Mouse (Mus musculus) T-helper 17 cell (primary cell): ENCODE data around the gene Azin2.

Experiments
- in situ Hi-C, 2 experiments: fragments of 300-600 bp; cut with MboI, MseI; formaldehyde crosslinking; loops; 1 replicate in 1 of 2; 2 replicates in 1 of 2; pipeline ENCODE4 v1.15.1; 2025; ENCODE audit warnings: high pct_unique_total_duplicates in 2 of 2

The Azin2 gene

GRCm38 (mm10) chr4:128962029-128962925, at the start of gene Azin2:
TSS of gene Azin2 (minus strand) at chr4:128962442.
- in situ Hi-C loops: no loop called here

GRCm38 (mm10) chr4:129011604-129012121, 49.4 kb upstream of the Azin2 start:
- in situ Hi-C loops: loop anchor here in 1 of 2 experiments (5.0 kb wide), 1 partner anchor 46 kb away; the partner anchor contains the start of gene Rnf19b

DNA sequence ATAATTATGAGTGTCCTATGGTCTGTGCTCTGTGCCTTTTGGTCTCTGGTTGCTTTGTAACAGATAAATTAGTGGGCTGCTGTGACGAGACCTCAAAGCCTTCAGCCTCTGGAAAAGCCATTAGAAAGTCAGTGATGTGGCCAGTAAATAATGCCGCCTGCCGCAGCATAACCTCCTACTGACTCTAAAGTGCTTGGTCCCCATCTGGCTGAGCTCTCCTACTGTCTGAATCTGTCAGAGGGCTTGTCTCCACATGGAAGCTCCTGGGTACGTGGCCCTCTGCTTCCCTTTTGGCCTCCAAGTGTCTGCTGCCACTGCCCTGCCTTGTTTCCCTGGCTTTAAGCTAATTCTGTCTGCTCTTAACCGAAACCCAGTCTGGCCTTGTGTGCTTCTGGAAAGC, 47.3 kb upstream of the Azin2 start:
- in situ Hi-C loops: no loop called here

DNA sequence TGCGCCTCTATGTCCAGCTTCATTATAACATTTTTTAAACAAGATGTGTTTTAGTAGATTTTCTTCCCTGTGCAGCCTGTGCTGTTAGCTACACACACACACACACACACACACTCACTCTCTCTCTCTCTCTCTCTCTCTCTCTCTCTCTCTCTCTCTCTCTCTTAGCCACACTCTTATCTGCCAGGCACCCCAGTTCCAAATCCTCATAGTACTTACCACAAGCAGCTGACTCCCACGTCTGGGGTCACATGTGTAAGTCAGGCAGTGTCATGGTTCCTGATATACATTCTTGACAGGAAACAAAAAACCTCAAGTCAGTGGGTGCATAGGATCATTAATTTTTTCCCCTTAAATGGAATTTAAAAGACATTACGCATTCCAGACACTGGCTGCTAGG, 46.4 kb upstream of the Azin2 start:
- in situ Hi-C loops: no loop called here

- in situ Hi-C loops: no loop called here
Measured at GRCm38 (mm10) chr4:129008006-129008519, 45.8 kb upstream of the Azin2 start.

- in situ Hi-C loops: no loop called here
Measured at GRCm38 (mm10) chr4:129003720-129004119, 41.5 kb upstream of the Azin2 start.

DNA sequence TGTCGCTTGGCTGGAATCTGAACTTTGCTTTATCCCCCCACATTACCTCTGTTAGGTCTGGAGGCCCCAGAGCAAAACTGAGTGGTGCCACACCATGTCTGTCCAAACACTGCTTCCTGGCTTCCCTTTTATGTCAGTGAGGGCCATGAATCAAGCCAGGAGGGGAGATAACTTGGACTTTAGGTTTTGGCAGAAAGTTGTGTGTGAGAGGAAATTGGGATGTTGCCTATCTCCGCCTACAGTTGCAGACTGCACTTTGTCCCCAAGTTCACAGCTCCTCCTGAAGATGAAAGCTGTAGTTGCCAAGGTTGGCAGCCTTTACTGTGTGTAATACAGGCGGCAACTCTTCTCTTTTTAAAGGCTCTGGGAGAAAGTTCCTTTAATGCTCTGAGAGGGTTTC, 38.5 kb upstream of the Azin2 start:
- in situ Hi-C loops: no loop called here

GRCm38 (mm10) chr4:128998401-128998800, 36.2 kb upstream of the Azin2 start:
- in situ Hi-C loops: no loop called here

DNA sequence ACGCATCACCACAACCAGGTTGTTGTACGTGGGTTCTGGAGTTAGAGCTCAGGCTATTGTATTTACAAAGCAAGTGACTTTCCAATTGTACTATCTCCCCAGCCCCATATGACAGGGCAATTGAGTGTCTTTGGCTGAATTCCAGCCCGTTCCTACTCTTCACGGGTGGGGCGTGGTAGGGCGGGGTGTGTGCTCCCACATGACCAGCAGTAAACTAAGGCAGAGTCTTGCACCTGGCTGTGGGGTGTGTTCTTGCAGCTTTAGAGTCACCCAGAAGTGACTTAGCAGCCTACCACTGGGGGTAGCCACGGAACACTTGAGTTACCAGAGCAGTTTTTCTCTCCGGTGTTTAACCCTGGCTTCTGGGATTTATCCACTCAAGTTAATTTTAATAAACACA, 35.0 kb upstream of the Azin2 start:
- in situ Hi-C loops: no loop called here

DNA sequence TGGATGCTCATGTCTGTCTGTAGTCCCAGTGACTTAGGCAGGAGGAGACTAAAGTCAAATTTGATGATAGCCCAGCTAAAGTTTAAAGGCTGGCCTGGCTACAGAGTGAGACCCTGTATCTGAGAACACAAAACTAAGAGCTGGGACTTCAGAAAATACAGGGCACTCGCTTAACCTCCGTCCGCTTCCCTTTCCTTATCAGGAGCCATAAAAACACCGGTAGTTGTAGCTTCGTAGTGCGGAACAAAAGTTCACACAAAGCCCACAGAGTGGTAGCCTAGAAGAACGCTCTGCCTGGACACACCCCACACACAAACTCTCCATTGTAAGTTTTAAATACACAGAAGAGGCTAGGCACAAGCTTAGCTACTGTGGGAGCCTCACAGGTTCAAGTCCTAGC, 33.0 kb upstream of the Azin2 start:
- in situ Hi-C loops: no loop called here

- in situ Hi-C loops: no loop called here
Measured at GRCm38 (mm10) chr4:128993675-128994074, 31.4 kb upstream of the Azin2 start.

DNA sequence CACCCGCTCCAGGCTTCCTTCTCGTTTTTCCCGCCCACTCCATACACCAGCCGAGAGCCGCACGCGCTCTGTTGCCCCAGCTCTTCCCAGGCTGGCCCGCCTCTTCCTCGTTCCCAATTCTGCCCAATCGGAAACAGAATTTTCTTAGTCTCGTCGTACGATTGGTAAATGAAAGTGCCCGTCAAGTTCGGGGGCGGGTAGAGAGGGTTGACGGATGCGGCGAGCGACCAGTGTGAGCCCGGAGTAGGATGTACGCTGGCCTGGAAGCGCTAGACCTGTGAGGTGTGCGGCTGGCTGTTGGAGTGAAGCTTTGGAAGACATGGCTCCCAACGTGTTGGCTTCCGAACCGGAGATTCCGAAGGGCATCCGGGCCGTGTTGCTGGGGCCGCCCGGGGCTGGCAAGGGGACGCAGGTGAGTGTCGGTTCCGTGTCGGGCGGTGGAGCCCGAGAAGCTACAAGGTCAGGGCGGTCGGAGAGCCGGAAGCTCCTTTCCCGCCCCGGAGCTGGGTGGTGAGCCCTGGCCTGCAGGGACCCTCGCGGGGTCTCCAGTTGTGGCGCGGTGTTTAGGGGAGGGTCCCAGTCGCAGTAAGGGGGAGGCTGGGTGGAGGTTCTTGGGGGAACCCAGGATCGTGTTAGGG, 30.9 kb upstream of the Azin2 start:
- in situ Hi-C loops: no loop called here

DNA sequence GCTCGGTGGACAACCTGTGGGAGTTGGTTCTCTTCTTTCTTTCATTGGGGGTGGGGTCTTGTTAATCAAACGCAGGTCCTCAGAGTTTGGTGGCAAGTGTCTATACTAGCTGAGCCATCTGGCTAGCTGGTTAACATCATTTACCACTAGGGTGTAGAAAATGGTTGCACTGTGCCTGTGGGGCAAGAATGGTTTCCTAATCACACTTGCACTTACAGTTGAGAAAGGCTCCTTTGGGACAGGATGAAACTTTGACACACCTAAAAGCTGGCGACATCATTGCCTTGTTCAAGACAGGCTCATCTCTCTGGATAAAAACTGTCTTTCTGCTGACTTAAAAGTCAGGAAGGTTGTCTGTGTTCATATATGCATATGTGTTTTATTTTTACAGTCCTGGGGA, 29.9 kb upstream of the Azin2 start:
- in situ Hi-C loops: no loop called here

- in situ Hi-C loops: no loop called here
Measured at GRCm38 (mm10) chr4:128991500-128992008, 29.3 kb upstream of the Azin2 start, which contains the start of gene Ak2. TSS of gene Ak2 (plus strand) at chr4:128991958.

DNA sequence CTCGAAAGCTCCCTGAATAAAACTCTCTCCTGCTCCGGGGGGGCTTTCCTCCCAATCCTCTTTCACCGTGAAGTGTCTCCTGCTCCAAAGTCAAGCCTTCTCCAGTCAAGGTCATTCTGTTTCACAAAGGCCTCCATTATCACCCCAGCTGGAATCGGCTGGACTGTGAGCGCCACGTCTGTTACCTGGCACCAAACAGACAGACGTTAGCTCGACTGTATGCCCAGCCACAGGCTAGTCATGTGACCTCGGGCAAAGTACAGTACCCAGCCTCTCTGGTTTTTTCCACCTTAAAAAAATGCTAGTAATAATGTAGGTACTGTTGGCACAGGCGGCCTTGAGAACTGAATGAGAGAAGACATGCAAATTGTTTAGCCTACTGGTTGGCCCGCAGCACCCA, 27.4 kb upstream of the Azin2 start:
- in situ Hi-C loops: no loop called here

GRCm38 (mm10) chr4:128988911-128989310, 26.7 kb upstream of the Azin2 start:
- in situ Hi-C loops: no loop called here

DNA sequence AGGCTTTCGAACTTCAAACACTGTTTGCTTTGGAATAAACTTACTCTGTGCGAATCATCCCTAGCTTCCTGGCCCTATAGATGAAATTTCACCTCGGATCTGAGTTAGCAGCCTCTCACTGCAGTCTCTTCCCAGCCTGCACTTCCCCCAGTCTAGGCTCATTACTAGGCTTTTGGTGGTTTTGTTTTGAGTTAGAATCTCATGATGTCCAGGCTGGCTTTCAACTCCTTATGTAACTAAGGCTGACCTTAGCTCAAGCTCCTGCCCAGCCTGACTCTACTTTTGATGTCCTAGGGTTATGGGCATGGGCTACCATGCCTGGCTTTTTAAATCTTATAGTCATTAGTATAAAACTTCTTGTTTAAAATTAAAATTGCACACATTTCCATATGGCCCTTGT, 22.4 kb upstream of the Azin2 start:
- in situ Hi-C loops: no loop called here

- in situ Hi-C loops: no loop called here
Measured at GRCm38 (mm10) chr4:128983656-128984055, 21.4 kb upstream of the Azin2 start.

- in situ Hi-C loops: no loop called here
Measured at GRCm38 (mm10) chr4:128983151-128983550, 20.9 kb upstream of the Azin2 start.

- in situ Hi-C loops: no loop called here
Measured at GRCm38 (mm10) chr4:128981833-128982180, 19.6 kb upstream of the Azin2 start.

DNA sequence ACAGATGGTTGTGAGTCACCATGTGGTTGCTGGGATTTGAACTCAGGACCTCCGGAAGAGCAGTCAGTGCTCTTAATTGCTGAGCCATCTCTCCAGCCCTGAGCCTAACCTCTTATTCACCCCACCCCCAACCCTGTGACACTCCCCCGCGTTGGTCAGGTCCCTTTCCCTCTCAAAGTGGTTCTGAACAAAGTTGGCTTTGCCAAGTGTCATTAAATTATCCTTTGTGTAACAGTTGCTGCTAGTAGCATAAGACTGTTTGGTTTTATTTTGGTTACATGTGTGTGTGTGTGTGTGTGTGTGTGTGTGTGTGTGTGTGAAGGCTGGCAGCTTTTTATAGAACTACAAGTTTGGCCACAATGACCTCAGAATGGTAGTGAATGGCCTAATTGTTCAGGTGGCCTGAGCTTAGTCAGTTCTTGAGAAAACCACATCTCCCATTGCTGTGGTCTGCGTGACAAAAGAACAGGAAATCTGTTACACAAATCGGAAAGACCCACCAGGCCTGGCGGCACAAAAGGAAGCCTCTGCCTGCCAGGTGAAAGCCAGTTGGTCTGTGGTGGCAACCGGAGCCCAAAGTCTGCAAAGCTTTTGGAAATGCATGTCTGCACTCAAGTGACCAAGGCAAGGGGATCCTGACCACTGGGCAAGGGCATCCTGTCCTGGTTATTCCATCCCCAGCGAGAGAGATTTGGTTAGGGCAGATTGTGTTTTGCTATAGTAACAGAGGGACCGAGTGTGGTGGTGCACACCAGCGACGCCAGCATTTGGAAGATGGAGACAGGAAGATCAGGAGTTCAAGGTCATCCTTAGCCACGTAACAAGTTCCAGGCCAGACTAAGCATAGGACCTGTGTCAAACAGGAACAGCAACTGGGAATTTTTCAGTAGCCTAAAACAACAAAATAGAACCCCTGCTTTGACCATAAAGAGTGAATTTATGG, 18.9 kb upstream of the Azin2 start:
- in situ Hi-C loops: no loop called here
